Mouse (Mus musculus) testis, postnatal 10 days (tissue): ENCODE data around the gene Psmc3.

ENCODE experiments used
- DNase-seq: peaks from one replicate; pipeline ENCODE4 v3.0.0; 2021; ENCODE audit warnings: low spot score

The Psmc3 gene

DNA sequence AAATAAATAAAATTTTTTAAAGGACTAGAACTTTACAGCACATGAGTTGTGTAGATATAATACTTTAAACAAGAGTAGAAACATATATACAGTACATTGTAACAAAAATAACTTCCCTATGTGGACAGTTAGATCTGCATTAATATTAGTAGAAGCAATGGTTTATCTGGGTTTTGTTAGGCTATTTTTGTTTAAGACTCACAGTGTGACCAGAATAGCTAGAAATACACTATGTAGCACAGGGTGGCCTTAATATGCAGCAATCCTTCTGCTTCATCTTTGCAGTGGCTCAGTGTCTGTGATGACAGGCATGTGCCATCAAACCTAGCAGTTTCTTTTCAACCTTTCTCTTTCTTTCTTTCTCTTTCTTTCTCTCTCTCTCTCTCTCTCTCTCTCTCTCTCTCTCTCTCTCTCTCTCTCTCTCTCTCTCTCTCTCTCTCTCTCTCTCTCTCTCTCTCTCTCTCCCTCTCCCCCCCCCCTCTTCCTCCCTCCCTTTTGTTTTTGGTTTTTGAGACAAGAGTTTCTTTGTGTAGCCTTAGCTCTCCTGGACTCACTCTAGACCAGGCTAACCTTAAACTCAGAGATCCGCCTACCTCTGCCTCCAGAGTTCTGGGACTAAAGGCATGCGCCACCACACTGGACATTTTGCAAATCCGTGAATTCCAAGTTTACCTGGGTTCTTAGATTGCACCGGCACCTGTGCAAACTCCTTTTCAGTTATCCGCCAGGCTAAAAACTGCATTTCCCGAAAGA, 452 bp upstream of the Psmc3 start:
- DNase-seq: no peak

DNA sequence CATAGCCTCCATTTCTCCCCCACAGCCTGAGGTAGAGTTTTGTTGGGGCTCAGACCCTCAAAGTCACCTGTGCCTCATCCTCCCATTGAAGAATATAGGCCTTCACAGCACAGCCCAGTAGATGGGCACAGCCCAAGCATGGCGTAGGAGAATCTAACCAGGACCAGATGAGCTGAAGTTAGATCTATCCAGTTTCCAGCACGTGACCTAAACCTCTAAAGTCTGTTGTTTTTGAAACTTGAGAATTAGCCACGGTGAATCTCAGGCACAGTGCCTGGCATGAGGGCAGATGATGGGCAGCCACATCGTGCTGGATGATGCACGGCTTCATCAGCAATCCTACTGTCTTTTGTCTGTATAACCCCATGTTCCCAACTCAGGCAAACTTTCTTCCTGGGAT, 4.6 kb downstream of the Psmc3 start:
- no peak for DNase-seq

DNA sequence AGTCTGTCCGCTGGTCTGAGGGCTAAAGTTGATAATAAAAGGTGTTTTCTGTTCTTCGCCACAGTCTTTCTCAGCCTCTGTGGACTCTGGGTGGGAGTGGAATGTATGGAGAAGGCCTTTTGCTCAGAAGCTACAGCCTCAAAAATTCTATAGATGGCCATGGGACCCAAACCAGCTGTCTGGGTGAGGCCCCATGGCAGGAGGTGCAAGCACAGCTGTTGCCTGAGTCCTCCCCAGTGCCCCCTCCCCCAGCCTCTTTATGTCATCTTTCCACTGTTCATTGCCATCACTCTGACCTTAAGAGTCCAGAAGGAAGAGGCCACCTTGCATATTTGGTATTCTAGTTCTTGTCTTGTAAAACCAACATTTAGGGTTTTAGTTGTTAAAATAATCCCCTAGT, 5.6 kb downstream of the Psmc3 start:
- no peak for DNase-seq

DNA sequence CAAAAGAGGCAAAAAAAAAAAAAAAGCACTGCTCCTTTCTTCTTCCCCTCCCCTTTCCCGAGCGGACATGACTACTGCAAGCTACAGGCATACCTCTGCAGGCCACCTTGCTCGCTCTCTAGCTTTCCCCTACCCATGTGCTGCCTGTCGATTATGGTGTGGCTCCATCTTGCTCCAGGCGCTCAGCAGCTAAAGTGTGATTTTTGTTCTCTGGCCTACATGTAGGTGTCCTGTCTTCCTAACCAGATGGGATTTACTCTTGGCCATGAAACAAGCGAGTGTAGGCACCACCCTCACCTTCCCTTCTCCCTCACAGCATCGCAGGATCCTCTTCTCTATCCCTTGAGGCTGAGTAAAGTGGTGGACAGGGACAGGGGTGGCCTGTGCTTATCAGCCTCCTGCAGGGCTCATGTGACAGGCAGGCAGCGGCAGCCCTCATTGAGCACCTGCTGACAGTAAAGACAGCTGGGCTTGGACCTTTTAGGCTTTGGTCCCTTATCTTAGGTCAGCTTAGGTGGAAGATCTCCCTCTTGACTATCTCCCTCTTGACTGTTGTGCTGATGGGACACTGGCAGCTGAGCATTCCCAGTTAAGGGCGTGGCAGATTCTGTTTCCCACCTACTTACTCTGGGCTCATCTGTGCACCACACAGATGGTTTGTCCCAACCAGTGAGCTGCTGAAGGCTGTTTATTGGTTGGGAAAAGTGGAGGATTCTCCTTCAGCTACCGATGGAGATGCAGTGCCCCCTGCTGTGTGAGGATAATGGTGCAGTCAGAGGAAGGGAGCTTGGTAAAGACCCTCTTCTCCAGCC, 6.9 kb downstream of the Psmc3 start:
- DNase-seq: peak; percentile 79

DNA sequence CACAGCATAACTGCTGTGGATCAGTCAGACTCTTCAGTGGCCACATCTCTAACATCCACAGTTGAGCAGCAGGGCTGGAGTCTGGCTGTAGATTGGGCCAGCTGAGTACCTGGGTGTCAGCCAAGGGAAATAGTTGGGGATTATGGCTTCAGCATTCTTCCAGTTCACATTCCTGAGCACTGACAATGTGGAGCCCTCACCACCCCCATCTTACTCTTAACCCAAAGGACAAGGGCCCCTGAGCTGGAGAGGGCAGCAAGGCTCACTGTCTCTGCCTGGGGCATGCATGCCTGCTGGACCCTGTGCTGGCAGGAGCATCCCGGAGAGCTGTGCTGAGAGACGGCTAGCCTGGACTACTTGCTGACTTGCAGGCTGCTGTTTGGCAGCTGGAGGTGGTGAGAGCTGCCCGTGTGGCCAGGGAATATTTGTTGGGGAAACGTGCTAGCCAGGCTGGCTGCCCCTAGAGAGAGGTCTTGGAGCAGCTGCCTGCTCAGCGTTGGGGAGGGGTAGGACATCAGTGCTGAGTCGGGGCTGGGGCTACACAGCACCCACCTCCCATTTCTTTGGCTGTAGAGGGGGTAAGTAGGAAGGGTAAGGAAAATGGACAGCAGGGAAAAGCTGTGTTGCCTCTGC, 8.2 kb downstream of the Psmc3 start:
- DNase-seq: no peak

DNA sequence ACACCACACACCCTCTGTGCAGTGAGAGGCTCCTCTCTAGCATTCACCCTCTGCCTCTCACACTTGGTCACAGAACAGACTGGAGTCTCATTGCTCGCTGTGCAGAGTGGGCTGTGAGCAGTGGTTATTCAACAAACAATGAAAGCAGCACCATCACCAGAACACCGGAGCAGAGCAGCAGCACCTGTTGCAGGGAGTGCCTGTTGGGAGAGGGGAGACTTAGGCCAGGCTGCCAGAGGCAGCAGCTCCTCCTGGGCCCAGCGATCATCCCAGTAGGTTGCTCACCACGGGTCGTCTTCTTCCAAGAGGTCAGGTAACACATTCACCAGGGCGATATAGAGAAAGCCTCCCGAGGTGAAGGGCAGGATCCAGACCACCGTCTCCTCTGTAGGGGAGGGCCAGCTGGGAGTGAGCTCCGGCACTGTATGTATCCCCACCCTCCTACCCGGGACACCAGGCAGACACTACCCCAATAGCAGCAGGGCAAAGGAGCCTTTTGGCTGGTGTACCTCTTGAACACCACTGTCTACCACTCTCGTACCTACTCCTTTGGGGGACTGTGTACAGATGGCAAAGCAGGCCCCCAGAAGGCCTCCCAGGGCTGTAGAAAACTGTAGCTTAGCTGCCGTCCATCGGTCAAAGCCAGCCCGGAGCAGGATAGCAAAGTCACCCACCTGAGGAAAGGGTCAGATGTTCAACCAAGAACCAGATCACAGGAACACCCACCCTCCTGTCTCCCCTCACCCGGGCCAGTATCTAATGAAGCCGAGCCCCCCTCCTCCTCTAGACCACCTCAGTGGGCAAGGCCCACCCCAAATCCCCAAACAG, 9.2 kb downstream of the Psmc3 start:
- no peak for DNase-seq

DNA sequence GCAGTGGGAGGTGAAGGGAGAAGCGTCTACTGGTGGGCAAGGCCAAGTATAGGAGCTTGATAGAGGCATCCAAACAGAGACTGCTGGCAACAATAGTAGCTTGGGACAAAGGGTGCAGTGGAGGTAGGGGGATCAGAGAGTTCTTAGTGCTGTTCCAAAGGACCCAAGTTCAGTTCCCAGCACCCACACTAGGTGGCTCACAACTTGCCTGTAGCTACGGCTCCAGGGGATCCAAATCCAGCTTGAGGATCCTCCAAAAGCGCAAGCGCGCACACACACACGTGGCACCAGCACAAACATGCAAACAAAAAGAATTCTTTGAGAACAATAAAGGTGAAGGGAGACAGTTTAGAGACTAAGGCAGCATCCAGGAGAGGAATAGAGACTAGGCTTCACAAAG, 10.4 kb downstream of the Psmc3 start:
- DNase-seq: no peak

DNA sequence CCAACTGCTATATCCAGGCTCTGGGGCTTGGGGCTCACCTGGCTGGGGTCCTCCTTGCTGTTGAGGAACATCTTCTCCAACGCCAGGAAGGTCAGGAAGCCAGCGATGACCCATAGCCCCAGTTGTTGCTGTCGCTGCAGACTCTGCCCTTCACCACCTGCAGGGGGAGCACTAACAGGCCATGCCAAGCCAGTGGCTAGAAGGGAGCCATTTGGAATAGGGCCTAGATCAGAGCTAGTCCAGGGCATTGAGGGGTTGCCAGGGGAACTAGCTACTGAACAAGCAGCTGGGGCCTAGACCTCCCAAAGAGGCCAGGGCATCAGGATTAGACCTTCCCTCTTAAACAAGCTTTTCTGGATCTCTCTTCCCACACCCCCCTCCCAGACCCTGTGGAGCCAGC, 11.7 kb downstream of the Psmc3 start:
- peak; percentile 72 for DNase-seq

DNA sequence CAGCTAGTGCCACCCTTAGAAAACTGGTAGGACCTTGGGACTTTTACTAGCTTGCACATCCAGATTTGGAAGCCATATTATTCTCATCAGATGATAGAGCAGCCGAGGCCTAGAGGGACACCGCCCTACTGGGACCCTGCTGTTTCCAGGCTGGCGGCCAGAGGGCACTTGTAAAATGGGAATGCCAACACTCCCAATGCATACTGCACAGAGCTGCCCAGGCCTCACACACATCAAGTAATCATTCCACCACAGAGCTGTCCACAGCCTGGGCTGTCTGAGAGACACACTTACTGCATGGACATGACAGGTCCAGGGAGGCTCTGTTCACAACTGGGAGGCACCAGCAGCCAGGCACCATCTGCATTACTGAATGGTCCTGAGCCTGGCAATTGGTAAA, 12.6 kb downstream of the Psmc3 start:
- DNase-seq: no peak

DNA sequence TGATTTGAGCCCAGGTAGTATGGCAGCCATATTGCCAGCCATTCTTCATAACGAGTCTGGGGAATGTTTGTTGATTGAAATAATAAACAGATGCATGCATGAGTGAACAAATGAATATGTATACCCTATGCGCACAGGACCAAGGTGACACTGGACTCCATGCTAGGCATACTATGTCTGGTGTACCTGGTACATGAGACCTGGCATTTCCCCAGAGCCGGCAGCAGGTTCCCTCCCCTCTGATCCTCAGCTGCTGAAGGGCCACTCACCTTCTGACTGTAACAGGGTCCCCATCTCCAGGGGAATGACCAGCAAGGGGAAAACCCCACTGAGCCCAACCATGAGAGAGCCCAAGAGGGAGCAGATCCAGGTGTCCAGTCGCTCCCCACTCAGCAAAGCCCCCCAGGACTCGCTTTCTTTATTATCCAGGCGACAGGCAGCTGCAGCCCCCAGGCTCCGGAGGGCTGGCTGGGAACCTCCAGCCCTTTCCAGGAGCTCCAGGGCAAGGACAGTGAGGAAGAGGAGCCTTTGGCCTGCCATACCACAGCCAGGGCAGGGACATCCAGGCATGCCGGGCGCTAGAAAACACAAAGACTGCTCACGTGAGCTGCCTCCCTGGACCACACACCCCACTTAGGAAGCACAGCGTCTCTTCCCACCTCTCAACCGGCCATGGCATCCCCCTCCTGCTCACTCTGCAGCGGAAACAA, 14.5 kb downstream of the Psmc3 start:
- no peak for DNase-seq

DNA sequence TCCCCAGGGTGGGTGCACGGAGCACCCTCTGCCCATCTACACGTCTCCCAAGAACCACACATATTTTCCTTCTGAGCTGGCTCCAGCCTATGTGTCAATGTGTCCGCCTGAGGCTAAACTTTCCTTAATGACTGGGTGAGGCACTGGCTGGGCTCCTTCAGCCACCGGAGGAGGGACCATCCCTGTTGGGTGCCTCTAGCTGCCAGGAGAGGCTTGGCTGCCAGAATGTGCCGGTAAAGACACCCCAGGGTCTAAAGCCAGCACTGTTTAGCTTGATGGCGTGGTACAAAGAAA, 15.0 kb downstream of the Psmc3 start:
- DNase-seq: no peak

DNA sequence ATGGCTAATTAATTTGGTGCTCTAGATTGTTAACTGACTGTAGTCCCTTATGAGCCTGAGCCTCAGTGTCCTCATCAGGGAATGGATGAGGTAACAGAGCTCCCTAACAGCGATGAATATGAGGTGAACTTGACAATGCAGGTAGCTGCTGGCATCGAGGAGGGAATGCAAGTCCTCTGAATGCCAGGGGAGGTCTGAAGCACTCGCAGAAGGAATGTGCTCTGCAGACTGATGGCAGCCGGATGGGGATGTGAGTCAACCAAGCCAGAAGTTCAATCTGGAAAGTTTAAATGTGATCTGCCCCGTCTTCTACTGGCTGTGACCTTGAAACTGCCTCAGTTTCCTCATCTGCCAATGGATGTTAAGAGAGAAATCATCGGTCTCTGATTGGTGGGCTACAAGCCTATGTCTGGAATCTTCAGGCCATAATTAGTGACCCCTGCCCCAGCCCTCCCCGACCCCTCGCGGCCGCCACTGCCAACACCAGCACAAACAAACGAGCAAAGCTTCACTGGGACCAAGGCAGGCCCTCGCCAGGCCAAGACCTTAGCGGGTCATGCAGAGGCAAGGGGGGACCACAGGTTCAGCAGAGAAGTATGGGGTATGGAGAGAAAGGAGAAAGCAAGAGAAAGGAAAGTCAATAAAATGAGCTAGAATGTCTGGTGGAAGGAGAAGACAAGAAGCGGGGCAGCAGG, 15.6 kb downstream of the Psmc3 start:
- DNase-seq: no peak

DNA sequence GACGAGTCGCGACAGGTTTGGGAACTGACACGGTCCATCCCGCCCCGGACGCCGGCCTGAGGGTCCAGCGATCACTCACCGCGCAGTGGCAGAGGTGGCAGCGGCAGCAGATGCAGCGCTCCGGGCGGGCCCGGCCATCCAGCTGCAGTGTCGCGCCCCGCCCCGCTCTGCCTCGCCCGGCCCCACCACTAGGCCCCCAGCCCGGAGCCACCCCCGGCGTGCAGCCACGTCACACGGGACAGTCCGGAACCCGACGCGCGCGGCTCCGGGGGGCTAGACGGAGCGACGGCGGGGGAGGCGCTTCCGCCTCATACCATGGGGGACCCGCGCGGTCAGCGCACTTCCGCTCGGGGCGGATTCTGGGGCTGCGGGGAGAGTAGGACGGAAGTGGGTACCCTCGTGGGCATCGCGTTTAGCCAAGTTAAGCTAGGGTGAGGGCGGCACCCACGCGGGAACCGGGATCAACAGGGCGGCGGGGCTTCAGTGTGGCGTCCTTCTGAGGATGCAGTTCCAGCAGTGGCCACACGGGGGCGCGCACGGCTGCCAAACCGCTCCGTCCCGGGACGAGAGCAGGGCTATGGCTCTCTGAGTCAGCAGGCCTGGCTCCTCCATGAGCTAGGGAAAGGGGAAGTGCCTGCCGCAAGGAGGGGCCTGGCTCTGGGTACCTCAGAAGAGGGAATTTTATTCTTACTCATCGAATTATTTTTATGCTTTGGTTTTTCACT, 16.4 kb downstream of the Psmc3 start, which contains the start of gene Slc39a13:
TSS of gene Slc39a13 (minus strand) at position 342 of the 725 bp plus-strand sequence.
- peak; percentile 97 for DNase-seq

DNA sequence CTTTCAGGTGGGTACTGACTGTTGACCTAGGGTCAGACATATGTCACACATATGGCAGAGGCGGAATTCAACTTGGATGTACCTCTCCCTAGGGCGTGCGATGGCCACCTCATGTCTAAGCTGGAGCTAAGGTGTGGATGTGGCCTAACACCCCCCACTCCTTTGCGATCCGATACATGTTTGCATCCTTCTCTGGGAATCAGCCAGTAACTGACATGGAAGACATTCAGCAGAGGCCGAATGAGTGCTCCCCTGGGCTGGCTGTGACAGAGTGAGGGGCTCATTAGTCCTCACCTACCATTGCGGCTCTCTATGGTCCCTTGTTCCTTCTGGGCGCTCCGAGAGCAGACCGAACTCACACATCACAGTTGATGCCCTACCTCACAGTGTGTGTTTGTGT, 17.2 kb downstream of the Psmc3 start:
- DNase-seq: no peak

DNA sequence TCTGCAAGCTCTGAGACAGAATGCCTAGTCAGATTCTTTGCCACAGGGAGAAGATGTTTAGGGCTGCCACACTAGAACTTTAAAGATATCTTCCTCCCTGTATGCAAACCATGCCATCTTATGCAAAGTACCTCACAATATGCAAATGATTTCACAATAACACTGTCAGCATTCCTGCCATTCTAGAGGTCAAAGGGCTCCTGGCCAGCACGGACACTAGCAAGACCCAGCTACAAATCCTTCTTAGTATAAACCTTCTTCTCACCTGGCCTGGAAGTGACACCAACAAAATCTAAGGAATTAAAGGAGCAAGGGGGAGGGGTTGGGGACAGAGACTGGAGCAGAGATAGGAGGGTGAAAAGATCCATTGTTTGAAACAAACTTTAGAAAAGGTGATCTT, 18.3 kb downstream of the Psmc3 start:
- DNase-seq: no peak

DNA sequence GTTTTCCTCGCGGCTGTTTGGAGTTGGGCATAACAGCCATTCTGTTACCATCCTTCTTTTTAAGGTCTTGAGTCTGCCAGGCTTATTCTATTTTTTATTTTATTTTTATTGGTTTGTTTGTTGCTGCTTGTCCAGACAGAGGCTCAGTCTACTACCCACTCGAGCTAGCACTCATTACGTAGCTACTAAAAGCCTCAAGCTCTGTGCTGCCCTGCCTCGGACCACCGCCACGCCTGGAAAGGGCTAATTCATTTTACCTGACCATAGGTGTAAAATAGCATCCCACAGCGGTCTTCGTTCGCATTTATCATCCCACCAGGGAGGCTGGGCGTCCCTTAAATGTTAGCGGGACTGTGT, 24.1 kb downstream of the Psmc3 start:
- no peak for DNase-seq

DNA sequence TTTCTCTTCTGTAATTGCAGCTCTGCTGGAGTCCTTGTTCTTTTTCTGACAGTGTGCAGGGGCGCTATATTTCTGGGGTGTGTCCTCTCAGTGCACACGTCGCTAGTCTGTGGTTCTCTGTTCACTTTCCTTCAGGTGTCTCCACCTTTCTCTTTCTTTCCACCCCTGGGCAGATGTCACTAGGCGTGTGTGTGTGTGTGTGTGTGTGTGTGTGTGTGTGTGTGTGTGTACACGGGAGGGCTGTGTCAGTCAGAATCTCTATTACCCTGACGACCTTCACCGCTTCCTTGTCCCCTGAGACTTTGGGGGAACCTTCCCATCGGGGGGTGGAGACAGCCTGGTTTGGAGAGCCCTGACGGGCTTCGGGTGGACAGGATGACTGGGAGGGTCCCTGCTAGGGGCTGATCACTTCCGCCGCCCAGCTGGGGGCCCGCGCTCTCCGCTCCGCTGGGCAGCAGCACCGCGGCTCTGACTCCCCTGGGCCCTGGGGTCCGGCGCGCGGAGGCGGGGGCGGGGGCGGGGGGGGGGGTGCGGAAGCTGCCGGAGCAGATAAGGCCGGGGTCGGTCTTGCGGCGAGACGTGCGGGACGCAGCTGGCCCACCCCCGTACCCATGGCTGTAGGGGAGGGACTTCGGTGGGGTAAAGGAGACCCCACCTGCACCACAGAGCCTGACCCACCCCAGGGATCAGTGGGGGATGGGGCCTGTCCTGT, 24.7 kb downstream of the Psmc3 start:
- no peak for DNase-seq

DNA sequence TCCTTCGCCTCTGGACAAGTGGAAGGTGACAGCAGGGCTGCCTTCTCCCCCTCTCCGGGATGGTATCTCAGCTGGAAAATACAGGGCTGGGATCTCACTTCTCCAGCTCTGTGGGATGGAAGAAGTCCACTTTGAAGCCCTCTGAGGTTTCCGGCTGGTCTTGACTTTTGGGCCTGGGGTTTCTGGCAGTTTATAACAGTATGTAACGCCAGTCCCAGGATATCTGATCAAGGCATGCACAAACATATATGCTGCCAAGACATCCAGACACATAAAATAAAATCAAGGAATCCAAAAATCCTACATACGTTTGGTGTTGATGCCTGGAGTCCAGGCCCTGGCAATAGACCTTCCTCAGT, 25.2 kb downstream of the Psmc3 start:
- no peak for DNase-seq

DNA sequence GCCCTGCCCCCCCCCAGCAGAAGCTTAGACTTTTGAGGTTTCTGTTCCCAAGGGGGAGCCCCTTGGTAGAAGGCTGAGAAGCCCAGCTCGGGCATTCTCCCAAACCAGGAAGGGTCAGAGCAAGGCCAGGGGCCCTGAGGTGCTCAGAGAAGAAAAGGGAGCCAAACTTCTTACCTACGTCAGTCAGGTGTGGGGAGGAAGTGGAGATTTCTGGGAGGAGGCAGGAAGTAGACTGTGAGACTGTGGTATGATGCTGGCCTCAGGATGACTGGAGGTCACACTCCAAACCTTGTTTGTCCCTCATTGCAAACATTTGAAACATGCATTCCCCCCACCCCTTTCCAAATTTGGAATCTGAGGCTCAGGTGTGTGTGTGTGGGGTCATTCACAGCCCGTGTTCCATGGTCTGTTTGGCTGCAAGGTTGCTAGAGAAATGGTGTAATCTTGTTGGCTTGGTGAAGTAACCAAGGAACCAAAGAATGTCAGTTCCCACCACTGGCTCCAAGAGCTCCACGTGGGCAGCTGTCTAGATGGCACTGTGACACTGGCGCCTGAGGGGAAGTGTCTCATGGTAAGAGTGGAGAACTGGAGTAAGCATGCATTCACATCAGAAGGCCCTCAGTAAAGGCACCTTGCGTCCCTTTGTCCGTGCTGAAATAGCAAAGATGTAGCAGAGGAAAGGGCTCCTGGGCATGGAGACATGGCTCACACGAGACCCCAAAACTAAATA, 27.1 kb downstream of the Psmc3 start:
- no peak for DNase-seq
